Mouse (Mus musculus) ovary, adult 18-20 months (tissue): Measurements from ENCODE around the gene Adgrl3.

Experiments
- DNase-seq: peaks from one replicate; pipeline ENCODE4 v3.0.0; 2022; ENCODE audit warnings: low spot score, mixed read lengths

The Adgrl3 gene

GRCm38 (mm10) chr5:81870336-81870735 lies 850.4 kb downstream of the Adgrl3 start:
- no peak for DNase-seq
